Mouse (Mus musculus): Measurements from ENCODE around the gene Nrg3.
"Not testable (repeated sequence)": the region's sequence is repeated elsewhere in the genome, so short reads cannot be mapped to it uniquely, and the experiment has no call there.

The Nrg3 gene

DNA sequence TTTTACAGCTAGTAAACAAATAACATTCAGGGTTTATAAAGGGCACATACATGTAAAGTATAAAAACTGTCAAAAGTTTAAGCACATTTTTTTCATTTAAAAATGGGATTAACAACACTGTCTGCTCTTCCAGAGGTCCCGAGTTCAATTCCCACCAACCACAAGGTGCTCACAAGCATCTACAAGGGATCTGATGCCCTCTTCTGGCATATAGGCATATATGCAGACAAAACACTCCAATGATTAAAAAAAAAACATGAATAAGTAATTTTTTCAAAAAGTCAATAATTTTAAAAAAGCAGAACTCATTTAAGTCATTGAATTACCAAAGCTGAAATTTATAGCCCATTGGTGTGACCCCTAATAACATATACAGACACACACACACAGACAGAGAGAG lies 878.6 kb downstream of the Nrg3 start:
- DNase-seq = no peak

DNA sequence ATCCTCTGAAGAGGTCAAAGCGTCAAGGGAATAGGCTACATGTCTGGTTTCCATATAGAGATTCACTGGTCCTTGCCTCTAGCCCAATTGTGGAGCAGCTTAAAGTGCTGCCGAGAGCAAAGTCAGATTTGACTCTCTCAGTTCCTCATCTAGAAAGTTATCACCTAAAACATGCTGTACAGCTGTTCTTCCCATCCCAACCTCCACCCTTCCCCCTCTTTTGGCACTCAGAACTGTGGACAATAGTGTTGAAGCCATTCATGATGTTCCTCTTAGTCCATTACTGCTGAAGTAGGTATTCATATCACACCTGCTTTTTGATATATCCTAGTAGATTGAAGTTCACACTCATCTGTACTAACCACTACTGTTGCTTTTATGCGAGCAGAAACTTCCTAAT lies 896.1 kb downstream of the Nrg3 start:
- no peak for DNase-seq

DNA sequence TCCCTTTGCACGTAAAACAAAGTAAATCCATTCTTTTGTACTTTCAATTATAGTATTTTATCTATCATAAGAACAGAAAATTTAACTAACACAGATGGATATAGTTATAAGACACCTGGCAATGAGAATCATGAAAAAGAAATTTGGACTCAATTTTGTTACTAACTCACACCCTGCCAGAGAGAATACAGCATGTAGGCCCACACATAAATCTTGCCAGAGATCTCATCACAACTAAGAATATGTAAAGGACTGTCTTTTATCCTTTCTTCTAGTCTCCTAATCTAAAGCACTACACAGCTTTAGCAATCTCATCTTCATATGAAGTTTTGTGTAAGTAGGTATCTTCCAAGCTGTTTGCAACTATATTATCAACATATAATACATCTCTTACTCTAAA lies 904.7 kb downstream of the Nrg3 start:
- DNase-seq = no peak

DNA sequence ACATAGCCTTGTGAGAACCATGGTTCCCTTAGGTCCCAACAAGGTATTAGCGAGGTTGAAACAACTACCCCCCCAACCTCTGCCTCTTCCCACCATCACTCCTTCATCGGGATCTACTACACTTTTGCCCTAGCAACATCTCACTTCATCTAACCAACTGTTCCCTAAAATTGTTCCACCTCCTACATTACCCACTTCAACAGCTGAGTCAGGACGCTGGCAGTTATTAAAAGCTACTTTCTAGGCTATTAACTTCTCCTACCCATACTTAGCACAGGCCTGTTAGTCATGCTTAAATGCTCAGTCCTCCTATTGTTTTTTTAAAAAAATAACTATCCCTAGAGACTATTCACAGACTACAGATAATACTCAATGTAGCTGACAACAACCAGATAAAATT lies 906.7 kb downstream of the Nrg3 start:
- DNase-seq = no peak

DNA sequence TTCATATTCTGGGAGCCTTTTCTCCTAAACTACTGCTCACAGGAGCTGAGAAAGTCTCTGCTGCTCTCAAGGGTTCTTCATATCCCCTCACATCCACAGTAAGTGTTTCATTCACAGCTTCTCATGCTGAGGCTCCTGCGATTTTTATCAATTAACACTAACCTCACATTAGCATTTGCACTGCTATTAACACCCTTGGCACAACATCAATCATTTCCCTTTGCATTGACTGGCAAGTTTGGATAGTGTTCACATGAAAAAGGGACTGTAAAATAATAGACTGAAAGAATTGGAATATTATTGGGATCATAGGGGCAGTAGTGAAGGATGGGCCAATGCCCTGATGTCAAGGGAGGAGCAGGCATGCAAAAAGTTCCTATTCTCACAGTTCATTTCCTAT lies 918.3 kb downstream of the Nrg3 start:
- DNase-seq = no peak

DNA sequence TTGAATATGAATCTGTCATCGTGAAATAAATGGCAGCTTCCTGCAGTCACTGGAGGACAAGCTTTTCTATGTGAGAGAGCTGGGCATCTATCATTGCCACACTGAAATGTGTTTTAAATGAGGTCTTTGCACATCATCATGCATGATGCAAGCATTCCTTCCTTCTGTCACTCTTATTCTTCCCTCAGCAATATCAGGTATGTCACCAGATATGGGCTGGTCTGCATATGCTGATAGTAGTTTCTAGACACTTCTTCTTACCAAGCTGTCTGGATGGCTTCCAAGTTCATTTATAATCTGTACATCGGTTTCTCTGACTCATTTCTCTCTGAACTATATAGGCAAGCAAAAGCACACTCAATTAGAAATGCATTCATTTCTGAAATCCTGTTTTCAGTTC lies 925.6 kb downstream of the Nrg3 start:
- peak; percentile 57 for DNase-seq

DNA sequence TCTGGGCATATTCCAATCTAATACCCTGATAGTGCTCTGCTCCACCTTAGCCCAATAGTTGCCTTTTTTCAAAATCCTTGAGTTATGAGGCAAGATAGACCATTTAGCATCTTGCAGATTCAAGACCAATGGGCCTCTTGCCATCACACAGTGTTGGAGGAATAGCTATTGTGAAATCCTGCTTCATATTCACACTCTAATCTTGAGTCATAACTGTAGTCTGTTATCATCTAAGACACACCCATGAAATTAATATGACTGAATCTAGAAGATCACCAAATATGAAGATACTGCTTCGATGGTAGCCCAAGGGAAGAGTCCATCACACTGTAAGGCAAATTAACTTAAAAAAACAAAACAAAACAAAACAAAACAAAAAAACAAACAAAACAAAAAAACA lies 937.7 kb downstream of the Nrg3 start:
- DNase-seq = no peak

DNA sequence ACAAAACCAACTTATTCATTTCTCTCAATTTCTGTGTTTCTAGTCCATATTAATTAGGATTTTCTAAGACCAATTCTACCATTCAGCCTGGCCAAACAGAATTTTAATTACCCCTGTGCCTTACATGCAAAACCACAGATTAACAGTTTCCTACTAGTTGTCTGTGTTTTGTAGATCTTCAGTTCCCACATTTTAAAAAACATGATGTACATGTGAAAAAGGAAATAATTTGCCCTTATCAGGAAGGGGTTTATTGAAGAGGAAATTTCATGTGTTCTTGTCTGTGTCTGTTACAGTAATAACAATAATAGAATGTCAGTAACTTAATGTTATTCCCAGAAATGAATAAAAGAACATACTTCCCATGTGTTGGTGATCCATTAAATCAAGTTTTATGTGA lies 939.4 kb downstream of the Nrg3 start:
- DNase-seq = no peak

DNA sequence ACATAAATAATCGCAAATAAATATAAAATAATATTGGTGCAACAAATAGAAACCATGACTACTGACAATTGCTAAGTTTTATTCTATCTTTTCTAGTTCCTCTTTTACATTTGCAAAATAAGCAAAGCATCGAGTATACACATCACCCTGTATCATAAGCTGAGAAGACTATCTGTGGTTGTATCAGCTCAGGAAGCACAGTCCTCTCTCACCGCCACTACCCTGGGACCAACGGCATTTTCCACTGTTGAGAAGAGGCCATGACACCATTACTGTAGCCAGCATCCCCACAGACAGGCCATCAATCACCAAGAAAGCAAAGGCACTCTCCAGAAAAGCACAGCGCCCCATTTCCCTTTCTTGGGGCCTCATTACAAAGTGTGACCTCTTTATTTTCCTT lies 956.7 kb downstream of the Nrg3 start:
- peak; percentile 2 for DNase-seq

DNA sequence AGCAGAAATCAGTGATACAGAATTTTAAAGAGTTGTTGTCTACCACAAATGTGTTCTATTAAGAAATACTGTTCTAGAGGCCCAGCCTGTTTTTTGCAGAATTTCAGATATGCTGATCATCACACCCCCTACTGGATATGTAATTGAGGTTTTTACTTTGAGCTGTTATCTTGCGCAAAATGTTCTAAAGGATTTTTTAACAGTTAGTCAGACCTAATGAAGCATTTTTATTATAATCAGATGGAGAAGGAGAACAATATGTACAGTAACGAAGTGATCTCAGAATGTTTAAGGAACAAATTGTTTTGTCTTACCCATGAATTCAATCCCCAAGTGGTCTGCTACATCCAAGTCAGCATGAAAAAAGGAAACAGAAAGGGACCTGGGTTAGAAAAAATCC lies 963.9 kb downstream of the Nrg3 start:
- DNase-seq = no peak

DNA sequence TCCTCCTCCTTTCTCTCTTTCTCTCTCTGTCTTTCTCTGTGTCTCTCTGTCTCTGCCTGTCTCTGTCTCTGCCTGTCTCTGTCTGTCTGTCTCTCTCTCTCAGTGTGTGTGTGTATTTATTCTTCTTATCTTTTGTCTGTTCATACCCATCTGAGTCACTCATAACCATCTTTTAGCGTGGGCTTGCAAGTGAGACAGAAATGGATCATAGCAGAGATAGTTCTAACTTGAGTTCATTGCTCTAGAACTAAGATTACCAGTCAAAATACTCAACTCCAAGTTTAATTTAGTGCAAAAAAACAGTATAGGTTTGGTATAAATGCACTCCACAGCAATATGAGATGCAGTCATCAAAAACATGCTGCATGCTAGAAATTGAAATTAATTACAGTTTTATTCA lies 977.9 kb downstream of the Nrg3 start:
- DNase-seq = no peak

DNA sequence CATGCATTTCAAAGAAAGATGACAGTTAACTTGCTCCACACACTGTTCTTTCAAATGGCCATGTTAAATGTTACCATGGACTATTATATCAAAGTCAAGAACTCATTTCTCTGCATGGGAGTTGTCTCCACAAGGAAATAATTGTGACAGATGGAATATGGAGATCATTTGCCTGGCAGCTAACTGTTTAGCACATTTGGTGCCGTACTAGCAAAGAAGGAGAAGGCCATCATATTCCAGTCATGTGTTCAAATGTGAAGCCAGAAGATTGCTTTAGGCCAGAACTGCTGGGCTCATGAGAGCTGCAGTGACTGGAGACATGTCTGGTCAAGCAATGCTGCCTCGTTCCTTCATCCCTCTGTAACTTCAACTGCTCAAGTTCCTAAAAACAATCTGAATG lies 1025.8 kb downstream of the Nrg3 start:
- DNase-seq = no peak

DNA sequence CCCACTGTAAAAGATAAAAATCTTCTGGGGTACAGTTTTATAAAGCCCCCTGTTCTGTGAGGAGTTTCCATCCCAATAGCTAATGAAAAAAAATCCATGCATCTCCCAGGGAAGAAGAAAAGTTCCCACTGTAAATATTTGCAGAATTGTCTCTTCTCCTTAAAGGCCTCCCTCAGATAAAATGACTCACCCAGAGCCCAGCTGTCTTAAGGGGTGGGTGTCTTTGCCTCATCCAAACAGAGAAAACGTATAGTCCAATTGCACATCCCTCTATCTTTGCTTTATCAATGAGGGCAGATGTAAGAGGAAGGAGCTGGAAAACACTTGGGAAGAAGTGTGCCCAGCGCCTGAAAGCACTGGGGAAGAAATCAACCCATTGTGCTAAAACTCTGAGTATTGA lies 1028.1 kb downstream of the Nrg3 start:
- DNase-seq = no peak

DNA sequence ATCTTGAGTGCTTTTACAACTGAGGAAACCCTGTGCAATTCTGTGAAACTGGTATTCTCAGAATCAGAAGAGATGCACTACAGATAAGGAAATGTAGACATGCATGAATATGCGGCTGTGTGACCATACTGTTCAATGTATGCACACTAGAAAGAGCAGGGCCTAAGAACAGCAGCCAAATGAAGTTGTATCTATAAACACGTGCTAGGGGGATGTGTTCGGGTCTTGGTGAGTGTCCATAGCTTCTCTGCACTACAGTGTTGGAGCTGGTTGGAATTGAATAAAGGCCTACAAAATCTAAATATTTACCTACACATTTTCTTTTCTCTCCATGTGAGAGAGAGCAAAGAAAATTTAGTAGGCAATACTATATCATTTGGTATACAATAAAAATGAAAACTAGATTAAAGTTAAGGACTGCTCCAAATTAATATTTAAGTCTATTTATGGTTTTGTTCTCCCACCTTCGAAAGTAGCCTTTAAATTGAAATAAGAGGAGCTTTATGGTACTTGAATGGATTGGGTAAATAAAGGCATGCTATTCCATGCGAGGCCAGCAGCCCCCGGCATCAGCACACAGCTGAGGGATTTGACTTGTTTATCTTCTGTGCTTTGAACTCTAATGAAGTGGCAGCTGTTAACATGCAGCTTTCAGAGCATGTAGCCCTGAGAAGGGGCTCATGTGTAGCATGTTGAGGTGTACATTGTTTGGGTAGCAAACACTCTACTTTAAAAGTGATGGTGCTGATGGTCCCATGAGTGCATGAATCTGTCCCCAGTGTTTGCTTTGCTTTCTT lies 1038.9 kb downstream of the Nrg3 start:
- DNase-seq = no peak

DNA sequence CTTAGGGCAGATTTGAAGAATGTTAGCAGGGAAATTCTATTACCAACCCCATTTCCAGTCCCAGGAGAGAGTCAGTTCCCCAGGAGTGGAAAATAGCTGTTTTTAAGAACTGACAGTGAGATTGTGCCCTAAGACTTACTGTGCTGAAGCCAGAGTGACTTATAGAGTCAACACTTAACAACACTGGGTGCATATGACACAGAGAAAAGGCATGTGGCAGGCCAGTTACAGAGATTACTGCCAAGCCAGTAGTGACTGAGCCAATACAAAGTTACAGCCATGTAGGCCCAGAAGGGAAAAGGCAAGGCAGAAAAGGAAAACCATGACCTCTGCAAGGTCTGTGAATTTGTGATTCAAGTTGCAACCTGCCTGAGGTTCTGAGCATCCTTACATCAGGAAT lies 1098.2 kb downstream of the Nrg3 start:
- no peak for DNase-seq

DNA sequence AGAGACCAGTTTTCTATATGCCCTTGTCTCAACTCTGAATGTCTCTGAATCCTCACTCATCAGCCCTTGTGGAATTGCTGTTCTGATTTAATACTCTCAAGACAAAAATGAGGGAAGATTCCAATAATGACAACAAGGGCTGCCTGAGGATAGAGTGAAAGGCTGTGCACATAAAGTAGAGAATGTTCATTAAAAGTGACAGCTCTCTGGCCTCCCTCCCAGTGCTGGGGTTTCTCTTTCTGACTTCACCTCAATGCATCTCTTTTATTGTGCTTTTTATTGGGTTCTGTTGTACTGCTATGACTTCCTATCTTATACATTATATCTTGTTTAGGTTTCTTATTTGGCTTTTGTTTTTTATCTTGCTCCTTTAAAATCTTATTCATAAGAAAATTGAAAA lies 1131.9 kb downstream of the Nrg3 start:
- DNase-seq = peak; percentile 2

DNA sequence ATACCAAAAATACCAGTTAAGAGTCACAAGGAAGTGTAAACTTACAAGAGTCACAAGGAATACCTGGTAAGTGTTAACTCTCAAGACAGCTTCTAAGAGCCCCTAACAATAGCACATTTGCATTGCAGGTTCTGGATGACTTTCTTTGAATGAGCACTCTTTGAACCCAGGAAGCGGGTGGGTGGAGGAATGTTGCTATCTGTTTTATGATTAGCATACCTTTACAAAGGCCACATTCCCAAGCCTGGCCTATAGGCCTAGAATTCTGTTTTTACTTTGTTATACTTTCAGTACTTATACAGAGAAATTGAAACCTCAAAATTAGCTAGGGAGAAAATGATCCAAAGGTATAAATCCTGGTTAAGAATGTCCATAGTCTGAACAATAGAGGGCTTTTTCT lies 1150.0 kb downstream of the Nrg3 start:
- not testable (repeated sequence) for DNase-seq

DNA sequence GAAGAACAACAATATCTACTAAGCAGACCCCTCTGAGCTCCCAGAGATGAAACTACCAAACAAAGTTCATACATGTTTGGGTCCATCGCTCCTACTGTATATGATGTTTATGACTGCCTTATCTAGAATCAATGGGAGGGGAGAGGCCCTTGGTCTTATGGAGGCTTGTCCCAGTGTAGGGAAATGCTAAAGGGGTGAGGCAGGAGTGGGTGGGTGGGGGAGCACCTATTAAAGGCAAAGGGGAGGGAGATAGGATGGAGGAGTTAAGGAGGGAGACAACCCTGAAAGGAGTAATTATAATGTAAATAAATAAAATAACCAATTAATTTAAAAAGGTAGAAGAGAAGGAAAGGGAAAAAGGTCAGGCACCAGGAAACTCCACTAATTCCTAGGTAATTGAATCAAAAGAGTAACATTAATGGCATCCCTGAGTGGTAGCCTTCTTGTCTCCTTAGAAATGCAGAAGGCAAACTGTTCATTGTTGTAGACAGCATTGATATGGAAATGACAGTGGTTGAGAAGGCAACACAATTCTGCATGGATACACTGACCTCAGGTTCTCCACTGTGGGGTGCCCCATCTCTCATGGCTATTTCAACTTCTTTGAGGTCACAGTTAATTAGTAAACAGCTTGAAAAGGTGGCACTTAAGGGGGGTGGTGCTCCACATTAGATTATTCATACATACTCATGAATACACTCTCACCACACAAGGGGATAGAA lies 1152.1 kb downstream of the Nrg3 start:
- DNase-seq = no peak
